Mouse (Mus musculus): ENCODE results near the gene Asna1. TPM values are rescaled to one million over a fixed set of nuclear protein-coding genes. Genes with fewer than 3 reads are reported as not detected.

The Asna1 gene
- polyA plus RNA-seq, 1 experiment from 2014 or later, result 143 TPM

DNA sequence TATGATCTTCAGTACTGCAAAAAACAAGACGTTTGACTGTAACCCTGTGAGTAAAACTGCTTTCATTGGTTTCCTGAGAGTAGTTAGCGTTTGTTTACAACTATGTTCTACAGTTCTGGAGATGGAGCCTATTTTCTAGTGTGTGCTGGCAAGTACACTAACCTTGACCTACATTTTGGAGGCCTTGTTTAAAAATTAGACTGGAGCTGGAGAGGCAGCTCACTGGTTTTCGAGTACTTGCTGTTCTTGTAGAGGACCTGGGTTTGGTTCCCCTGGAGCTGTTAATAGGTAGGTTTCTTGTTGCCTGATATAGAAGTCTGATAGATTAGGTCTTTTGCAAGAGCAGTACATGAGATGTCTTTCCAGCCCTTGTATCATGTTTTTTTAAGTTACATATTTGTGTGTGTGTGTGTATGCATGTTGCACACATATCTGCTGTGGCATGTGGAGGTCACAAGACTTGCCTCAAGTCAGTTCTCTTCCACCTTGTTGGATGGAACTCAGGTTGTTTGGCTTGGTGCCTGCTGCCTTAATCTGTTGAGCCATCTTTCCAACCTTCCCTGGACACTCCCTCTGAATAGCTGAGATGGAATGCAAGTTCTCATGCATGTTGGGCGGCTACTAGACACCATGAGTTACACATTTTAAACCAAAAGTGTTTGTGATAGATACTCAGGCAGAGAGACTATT is 7.7 kb upstream of the Asna1 start:
- Histone ChIP-seq H3K4me3 (replicated peaks) (no peak overlapping the region), H3K27me3 (no peaks in the 10 kb centered on the region), H3K4me1 (peaks cover 31% of the 10 kb centered on the region), H3K9ac (no peak overlapping the region), H3K4me2 (no peak overlapping the region), H3K9me3 (replicated peaks) (no peaks in the 10 kb centered on the region), H3K36me3 (peaks cover 49% of the 10 kb centered on the region), H3K27ac (0 out of 2 replicates have a peak overlapping the region, but pooled peaks have one; percentile 32)
- ATAC-seq (replicated peaks; ENCODE audit: low FRiP score), result no peak
- 87% methylated on average over 4 of the region's 4 CpGs for whole genome bisulfite sequencing

DNA sequence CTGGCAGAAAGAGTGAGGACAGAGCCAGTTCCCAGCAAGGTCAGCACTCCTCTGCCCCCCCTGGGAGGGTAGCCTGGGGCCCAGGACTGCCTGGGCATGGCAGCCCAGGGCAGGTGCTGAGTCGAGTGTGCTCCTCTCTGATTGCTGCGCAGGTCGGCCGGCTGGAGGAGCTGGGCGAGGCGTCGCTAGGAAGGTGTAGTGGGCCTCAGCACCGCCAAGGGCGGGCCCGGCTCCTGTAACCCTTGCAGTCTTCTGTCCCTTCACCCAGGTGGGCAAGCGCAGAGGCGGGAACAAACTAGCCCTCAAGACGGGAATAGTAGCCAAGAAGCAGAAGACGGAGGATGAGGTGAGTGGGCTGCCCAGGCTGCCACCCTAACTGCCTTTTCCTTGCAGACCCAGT is 4.2 kb upstream of the Asna1 start:
- WGBS, result 90% methylated on average over 14 of the region's 14 CpGs
- Histone ChIP-seq H3K4me3 (replicated peaks) (peak overlapping the region; percentile 99; the same call in 1 of the 2 replicates), H3K4me2 (peak overlapping the region; percentile 85), H3K4me1 (peaks cover 37% of the 10 kb centered on the region), H3K36me3 (peaks cover 49% of the 10 kb centered on the region), H3K9me3 (replicated peaks) (no peaks in the 10 kb centered on the region), H3K27ac (no peak overlapping the region), H3K27me3 (no peaks in the 10 kb centered on the region), H3K9ac (peak overlapping the region; percentile 99; the same call in 1 of the 2 replicates)
- ATAC-seq (replicated peaks; ENCODE audit: low FRiP score), result no peak

GRCm38 (mm10) chr8:85027922-85028321 is 2.8 kb upstream of the Asna1 start:
- Histone ChIP-seq H3K36me3 (peaks cover 51% of the 10 kb centered on the region), H3K4me3 (replicated peaks) (peak overlapping the region; percentile 99), H3K4me2 (peak overlapping the region; percentile 85), H3K27ac (no peak overlapping the region), H3K9ac (peak overlapping the region; percentile 99), H3K27me3 (no peaks in the 10 kb centered on the region), H3K9me3 (replicated peaks) (no peaks in the 10 kb centered on the region), H3K4me1 (peaks cover 39% of the 10 kb centered on the region)
- WGBS, result 16% methylated on average over 2 of the region's 2 CpGs
- ATAC-seq (replicated peaks; ENCODE audit: low FRiP score), result no peak

GRCm38 (mm10) chr8:85027516-85027855 is 2.4 kb upstream of the Asna1 start:
- Histone ChIP-seq H3K4me1 (peaks cover 39% of the 10 kb centered on the region), H3K9me3 (replicated peaks) (no peaks in the 10 kb centered on the region), H3K27me3 (no peaks in the 10 kb centered on the region), H3K9ac (peak overlapping the region; percentile 99), H3K4me3 (replicated peaks) (peak overlapping the region; percentile 99), H3K4me2 (peak overlapping the region; percentile 85), H3K36me3 (peaks cover 50% of the 10 kb centered on the region), H3K27ac (peak overlapping the region; percentile 93)
- no peak for ATAC-seq (replicated peaks; ENCODE audit: low FRiP score)
- under 1% methylated on average over 13 of the region's 13 CpGs for WGBS

- peaks cover 39% of the 10 kb centered on the region for H3K4me1 ChIP-seq
- WGBS, result under 1% methylated on average over 75 of the region's 75 CpGs
- H3K9ac ChIP-seq, result peak within 1 kb of the TSS; percentile 99
- H3K4me3 ChIP-seq (replicated peaks), result peak within 1 kb of the TSS; percentile 99
- H3K27me3 ChIP-seq, result no peaks in the 10 kb centered on the region
- peaks cover 50% of the 10 kb centered on the region for H3K36me3 ChIP-seq
- no peaks in the 10 kb centered on the region for H3K9me3 ChIP-seq (replicated peaks)
- peak; percentile 84 for ATAC-seq (replicated peaks; ENCODE audit: low FRiP score)
- peak within 1 kb of the TSS; percentile 85 for H3K4me2 ChIP-seq
- peak within 1 kb of the TSS; percentile 93 for H3K27ac ChIP-seq
Observed at GRCm38 (mm10) chr8:85026670-85027515, 1.8 kb upstream of the Asna1 start, which contains the start of gene Trir. Trir (plus strand) TSS chr8:85026823.

DNA sequence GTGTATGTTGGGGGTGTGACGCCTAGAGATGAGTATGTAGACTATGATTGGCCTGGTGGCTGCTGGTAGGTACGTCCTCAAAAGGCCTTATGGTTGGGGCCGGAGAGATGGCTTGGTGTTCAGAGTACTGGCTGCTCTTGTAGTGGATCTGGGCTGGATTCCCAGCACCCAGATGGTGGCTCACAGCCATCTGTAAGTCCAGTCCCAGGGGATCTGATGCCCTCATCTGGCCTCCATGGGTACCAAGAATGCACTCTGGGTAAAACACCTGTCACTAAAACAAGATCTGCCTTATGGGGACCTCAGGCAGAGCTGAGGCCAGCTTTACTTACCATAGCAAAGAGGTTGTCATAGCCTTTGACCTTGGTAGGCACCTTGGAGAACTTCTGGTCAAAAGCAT is 1.2 kb downstream of the Asna1 start:
- peak overlapping the region; percentile 99; the same call in 1 of the 2 replicates for H3K4me3 ChIP-seq (replicated peaks)
- no peaks in the 10 kb centered on the region for H3K9me3 ChIP-seq (replicated peaks)
- no peak overlapping the region for H3K27ac ChIP-seq
- peaks cover 34% of the 10 kb centered on the region for H3K4me1 ChIP-seq
- WGBS, result 89% methylated on average over 3 of the region's 3 CpGs
- peaks cover 52% of the 10 kb centered on the region for H3K36me3 ChIP-seq
- ATAC-seq (replicated peaks; ENCODE audit: low FRiP score), result no peak
- H3K27me3 ChIP-seq, result no peaks in the 10 kb centered on the region
- peak overlapping the region; percentile 85 for H3K4me2 ChIP-seq
- H3K9ac ChIP-seq, result no peak overlapping the region

DNA sequence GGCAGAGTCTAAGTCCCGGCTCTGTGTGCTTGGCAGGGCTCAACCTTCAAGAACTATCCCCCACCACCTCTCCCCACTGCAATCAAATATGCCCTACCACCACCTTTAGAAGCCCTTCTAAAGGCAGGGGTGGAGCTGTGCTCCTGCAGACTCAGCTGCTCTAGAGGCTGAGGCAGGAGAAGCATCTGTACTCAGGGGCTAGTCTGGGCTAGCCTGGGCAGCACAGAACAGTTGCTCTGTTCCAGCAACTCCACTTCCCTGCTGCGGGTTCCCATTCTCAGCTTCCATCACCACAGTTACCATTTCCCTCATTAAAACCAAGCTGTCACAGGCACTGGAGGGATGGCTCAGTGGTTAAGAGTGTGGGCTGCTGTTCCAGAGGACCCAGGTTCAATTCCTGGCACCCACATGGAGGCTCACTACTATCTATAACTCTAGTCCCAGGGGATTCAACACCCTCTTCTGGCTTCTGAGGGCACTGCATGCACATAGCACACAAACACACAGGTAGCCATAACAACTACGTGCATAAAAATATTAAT is 3.5 kb downstream of the Asna1 start:
- H3K4me1 ChIP-seq, result peaks cover 23% of the 10 kb centered on the region
- WGBS, result 91% methylated on average over 3 of the region's 3 CpGs
- no peak overlapping the region for H3K4me3 ChIP-seq (replicated peaks)
- H3K4me2 ChIP-seq, result no peak overlapping the region
- no peak for ATAC-seq (replicated peaks; ENCODE audit: low FRiP score)
- H3K9ac ChIP-seq, result no peak overlapping the region
- H3K36me3 ChIP-seq, result peaks cover 69% of the 10 kb centered on the region
- H3K27ac ChIP-seq, result no peak overlapping the region
- H3K9me3 ChIP-seq (replicated peaks), result no peaks in the 10 kb centered on the region
- no peaks in the 10 kb centered on the region for H3K27me3 ChIP-seq

DNA sequence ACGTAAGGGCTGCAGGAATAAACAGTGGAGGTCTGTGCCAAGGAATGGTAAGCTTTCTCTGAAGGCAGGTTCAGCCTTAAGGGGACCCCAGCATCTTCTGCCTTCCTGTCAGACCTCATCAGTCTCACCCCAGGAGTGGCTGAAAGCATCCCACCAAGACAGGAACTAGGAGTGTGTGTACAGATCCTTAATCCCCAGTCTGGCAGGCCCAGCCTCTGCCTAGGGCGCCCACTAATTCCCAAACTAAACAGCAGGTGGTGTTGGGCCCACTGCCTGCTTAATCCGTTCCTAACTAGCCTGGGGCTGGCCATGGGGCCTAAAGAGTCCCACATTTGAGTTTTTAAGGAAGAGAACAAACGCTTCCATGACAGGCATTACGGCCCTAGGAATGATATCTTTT is 7.9 kb downstream of the Asna1 start:
- no peak overlapping the region for H3K4me2 ChIP-seq
- 62% methylated on average over 5 of the region's 5 CpGs for WGBS
- no peaks in the 10 kb centered on the region for H3K9me3 ChIP-seq (replicated peaks)
- H3K27ac ChIP-seq, result no peak overlapping the region
- H3K9ac ChIP-seq, result no peak overlapping the region
- no peak for ATAC-seq (replicated peaks; ENCODE audit: low FRiP score)
- H3K4me3 ChIP-seq (replicated peaks), result no peak overlapping the region
- H3K4me1 ChIP-seq, result peaks cover 6% of the 10 kb centered on the region
- peaks cover 25% of the 10 kb centered on the region for H3K27me3 ChIP-seq
- H3K36me3 ChIP-seq, result peaks cover 50% of the 10 kb centered on the region

GRCm38 (mm10) chr8:85016724-85017123 is 8.4 kb downstream of the Asna1 start:
- 74% methylated on average over 10 of the region's 10 CpGs for WGBS
- ATAC-seq (replicated peaks; ENCODE audit: low FRiP score), result no peak
- Histone ChIP-seq H3K4me2 (no peak overlapping the region), H3K4me3 (replicated peaks) (no peak overlapping the region), H3K36me3 (peaks cover 46% of the 10 kb centered on the region), H3K27me3 (peaks cover 28% of the 10 kb centered on the region), H3K9ac (no peak overlapping the region), H3K4me1 (peaks cover 6% of the 10 kb centered on the region), H3K27ac (no peak overlapping the region), H3K9me3 (replicated peaks) (no peaks in the 10 kb centered on the region)

- Histone ChIP-seq H3K27ac (no peak within 1 kb of the TSS), H3K4me2 (peak within 1 kb of the TSS; percentile 67), H3K36me3 (peaks cover 23% of the 10 kb centered on the region), H3K4me3 (replicated peaks) (peak within 1 kb of the TSS; percentile 37), H3K9me3 (replicated peaks) (no peaks in the 10 kb centered on the region), H3K9ac (peak within 1 kb of the TSS; percentile 43), H3K4me1 (peaks cover 12% of the 10 kb centered on the region), H3K27me3 (peaks cover 44% of the 10 kb centered on the region)
- no peak for ATAC-seq (replicated peaks; ENCODE audit: low FRiP score)
- 56% methylated on average over 2 of the region's 2 CpGs for WGBS
Observed at GRCm38 (mm10) chr8:85014431-85014830, 10.7 kb downstream of the Asna1 start, which contains the start of gene Best2. Best2 (minus strand) TSS chr8:85014531.

GRCm38 (mm10) chr8:85013230-85013840 is 11.7 kb downstream of the Asna1 start:
- H3K4me1 ChIP-seq, result peaks cover 12% of the 10 kb centered on the region
- peak overlapping the region; percentile 37 for H3K4me3 ChIP-seq (replicated peaks)
- no peak overlapping the region for H3K27ac ChIP-seq
- H3K9me3 ChIP-seq (replicated peaks), result no peaks in the 10 kb centered on the region
- no peak; the same call in 1 of the 2 replicates for ATAC-seq (replicated peaks; ENCODE audit: low FRiP score)
- H3K36me3 ChIP-seq, result peaks cover 12% of the 10 kb centered on the region
- H3K27me3 ChIP-seq, result peaks cover 53% of the 10 kb centered on the region
- H3K9ac ChIP-seq, result peak overlapping the region; percentile 43
- WGBS, result 3% methylated on average over 24 of the region's 26 CpGs
- H3K4me2 ChIP-seq, result peak overlapping the region; percentile 67

Data from kidney, embryonic 15.5 days (tissue).